Mouse (Mus musculus) myocyte (in vitro differentiated cells): ENCODE measurements around the gene Ttll11.

Experiments
- MAX ChIP-seq: IDR thresholded peaks from one replicate; pipeline ENCODE4 v1.6.1; 2011; ENCODE audit warnings: low read depth, mild to moderate bottlenecking, control low read depth
- POLR2A ChIP-seq: IDR thresholded peaks from one replicate; pipeline ENCODE4 v1.6.1; 2011; ENCODE audit warnings: low read depth, mild to moderate bottlenecking, control low read depth, moderate library complexity; ENCODE audit not compliant: insufficient read length
- POLR2AphosphoS2 ChIP-seq: IDR thresholded peaks from one replicate; pipeline ENCODE4 v1.6.1; 2011; ENCODE audit warnings: low read depth, control low read depth; ENCODE audit not compliant: insufficient read length
- REST ChIP-seq: IDR thresholded peaks from one replicate; pipeline ENCODE4 v1.6.1; 2011; ENCODE audit warnings: mild to moderate bottlenecking, control low read depth, moderate library complexity; ENCODE audit not compliant: insufficient read depth, insufficient read length
- USF1 ChIP-seq: IDR thresholded peaks from one replicate; pipeline ENCODE4 v1.6.1; 2011; ENCODE audit warnings: low read depth, mild to moderate bottlenecking, control low read depth, moderate library complexity

DNA sequence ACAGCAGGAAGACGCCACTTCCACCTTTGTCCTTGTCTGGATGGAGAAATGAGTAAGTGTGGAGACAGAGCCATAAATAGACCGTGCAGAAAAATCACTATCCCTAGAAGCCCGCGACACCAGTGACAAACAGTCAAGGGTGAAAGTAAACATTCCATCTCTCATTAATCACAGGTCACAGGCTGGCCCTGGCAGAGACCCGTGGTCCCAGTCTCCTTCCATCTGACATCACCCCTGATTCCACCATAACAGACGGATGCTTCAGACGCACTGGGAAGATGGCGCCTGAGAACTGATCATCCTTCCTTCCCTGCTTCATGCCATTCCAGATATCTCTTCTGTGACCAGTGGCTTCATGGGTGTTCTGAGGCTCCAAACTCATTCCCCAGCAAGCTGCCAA, 215.4 kb downstream of the Ttll11 start:
- TF ChIP-seq USF1: no peak
- no peak for TF ChIP-seq POLR2AphosphoS2
- TF ChIP-seq POLR2A: no peak
- TF ChIP-seq MAX: no peak
- no peak for TF ChIP-seq REST
